Mouse (Mus musculus) cerebellum, postnatal 36 days (tissue): ENCODE data around the gene Cfap157.

Source experiments
- DNase-seq, 2 experiments: peaks; one replicate each; pipeline ENCODE4 v3.0.0; 2021 to 2022; ENCODE audit warnings: mixed read lengths in 2 of 2

The Cfap157 gene

DNA sequence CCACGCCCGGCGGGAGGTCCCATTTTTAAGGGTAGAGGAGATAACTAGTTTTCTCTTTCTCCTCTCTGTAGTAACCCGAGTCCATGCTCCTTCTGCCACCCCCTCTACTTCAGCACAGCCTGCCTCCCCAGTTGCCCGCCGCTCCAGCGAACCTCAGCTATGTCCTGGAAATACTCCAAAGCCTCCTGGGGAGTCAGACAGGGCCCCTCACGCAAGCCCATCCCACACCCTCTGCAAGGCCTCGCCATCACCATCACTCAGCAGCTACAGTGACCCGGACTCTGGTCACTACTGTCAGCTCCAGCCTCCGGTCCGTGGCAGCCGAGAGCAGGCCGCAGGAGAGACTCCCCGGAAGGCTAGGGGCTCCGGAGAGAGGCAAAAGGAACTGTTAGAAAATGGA, 35.1 kb downstream of the Cfap157 start:
- DNase-seq, result no peak

DNA sequence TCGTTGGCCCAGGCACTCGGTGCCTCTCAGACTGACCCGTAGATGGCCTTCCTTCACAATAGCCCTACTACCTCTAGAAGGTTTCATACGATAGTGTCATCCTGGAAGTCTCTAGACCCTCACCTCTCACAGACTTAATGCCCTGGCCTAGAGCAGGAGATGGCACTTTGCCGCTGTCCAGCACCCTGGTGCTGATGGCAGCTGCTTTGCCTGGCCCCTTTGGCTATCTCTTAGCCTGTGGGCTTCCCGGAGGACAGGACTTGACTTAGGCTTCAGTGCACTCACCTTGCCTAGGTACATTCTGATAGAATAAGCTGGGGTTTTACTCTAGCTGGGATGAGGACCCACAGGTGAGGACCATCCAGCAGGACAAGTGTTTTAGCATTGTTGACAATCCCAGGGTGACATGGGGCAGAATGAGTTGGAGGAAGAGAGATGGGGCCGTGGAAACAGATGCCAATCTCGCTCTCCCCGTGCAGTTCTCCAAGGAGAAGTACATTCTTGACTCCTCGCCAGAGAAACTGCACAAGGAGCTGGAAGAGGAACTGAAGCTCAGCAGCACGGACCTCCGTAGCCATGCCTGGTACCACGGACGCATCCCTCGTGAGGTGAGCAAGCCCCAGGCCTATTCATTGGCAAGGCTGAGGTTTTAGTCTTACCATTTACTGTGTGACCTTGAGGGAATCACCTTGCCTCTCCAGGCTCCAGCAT, 39.8 kb downstream of the Cfap157 start:
- DNase-seq, result no peak

DNA sequence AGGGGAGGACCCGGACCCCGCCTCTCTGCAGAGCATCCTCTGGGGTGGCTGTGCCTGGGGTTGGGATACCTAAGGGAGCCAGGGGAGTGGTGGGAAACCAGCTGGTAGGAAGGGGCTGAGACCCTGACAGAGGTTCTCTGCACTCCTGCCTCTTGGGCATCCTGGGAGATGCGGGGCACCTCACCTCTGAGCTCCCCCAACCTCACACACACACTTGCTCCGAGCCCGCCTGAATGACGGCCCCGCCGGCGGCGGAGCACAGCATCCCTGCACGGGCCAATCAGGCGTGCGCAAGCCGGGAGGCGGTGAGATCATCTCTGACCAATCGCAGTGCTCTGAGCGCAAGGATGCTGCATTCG, 42.1 kb downstream of the Cfap157 start:
- peak; percentile 89 to 93 for DNase-seq

DNA sequence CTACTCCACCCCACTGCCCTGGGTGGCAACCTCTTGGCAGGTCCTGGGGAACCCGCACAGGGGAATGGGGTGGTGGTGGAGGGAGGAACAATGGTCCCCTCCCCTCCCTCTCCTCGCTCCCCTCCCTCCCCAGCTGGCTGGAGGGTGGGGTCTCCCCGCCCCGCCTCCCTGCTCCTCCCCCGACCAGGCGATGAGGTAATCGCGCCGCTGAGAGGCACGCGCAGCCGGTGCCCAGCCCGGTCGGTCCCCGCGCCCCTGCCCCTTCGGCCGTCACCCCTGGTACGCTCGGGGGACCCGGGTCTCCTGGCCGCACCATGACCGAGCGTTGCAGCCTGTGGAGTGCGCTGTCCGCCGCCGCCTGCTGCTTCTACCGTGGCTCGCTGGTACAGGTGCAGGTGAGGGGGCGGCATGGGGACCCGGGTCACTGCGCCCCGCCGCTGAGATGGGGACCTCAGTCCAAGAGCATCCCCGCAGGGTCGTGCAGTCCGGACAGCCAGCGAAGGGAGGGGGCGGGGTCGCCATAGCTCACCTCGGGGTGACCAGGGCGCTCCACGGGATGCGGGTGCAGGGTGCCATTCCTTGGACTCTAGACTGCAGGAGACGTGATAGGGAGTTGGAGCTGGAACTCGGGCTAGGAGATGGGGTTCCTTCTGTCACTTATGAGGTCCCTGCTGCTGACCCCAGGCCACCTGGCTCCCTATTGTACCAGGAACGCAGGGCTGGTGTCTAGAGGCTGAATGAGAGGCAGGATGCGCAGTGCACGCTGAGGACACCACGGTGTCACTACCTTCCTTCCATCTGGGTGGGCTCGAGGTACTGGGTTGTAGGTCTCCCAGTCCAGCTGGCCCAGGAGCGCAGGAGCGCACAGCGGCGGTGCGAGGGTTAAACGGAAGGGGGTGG, 42.7 kb downstream of the Cfap157 start:
- DNase-seq, result peak; percentile 69 to 84

DNA sequence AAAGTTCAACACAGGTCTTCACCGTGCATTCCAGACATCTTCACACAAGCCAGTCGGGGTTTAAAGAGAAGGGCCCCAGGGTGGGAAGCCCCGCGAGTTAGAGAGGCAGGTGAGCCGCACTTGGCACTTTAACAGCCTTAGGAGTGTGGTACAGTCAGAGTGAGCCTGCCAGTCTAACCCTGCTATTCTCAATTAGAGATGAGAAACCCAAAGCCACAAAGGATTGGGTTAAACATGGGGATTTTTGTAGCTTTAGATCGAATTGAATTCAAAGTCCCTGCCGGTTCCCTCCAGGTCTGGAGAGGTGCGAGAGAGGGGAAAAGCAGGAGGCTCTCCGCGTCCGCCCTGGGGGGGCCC, 43.3 kb downstream of the Cfap157 start, which contains the start of gene 6330409D20Rik:
6330409D20Rik (minus strand) TSS at position 101 of the 357 bp plus-strand sequence.
- no peak for DNase-seq

DNA sequence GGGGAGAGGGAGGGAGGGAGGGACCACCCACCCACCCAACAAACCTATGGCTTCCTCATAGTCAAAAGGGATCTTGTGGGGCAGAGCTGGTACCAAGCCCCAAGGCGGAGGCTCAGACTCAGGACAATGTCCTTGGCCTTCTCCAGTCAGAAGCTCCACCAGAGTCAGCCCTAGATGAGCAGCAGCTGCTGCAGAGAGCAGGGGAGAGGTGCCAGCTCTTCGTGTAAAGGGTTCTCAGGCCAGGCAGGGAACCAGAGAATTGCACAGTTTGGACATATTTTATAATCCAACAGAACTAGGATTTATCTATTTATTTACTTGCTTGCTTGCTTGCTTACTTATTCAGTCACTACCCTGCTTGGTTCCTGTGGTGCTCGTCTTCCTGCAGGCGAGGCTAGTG, 44.9 kb downstream of the Cfap157 start:
- DNase-seq, result no peak

DNA sequence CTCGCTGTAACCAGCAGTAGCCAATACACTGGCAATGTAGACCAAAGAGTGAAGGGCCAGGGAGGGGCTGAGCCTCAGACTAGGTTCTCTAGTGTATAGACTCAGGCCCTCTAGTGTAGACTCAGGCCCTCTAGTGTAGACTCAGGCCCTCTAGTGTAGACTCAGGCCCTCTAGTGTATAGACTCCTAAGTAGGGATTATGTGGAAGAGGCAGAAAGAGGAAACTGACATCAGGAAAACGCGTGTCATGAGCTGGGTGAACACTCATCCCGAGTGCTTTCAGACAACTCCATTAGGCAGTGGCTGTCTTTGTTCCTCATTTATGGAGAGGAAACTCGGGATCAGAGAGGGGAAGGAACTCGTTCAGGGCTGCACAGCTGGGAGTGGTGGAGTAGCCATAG, 47.2 kb downstream of the Cfap157 start:
- DNase-seq, result no peak

DNA sequence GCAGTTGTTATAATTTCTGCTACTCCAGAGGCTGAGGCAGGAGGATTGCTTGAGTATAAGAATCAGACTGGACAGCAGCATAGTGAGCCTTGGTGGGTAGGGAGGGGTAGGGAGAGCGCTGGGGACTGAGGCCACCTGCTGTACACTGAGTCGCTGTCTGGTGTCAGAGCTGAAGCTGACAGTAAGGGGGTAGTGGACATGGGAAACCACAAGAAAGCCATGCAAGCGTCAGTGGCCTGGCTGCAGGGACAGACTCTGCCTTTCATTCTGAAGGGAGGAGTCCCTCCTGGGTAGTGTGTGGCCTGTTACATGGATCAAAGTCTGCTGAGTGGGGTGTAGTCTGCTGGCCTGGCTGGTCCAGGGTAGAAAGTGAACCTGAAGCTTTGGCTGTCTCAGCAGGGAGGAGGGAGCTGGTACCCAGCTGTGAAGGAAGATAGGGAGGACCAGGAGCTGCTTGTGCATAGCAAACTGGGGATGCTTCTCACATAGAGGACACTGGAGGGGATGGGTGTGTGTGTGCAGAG, 47.9 kb downstream of the Cfap157 start:
- DNase-seq, result no peak

DNA sequence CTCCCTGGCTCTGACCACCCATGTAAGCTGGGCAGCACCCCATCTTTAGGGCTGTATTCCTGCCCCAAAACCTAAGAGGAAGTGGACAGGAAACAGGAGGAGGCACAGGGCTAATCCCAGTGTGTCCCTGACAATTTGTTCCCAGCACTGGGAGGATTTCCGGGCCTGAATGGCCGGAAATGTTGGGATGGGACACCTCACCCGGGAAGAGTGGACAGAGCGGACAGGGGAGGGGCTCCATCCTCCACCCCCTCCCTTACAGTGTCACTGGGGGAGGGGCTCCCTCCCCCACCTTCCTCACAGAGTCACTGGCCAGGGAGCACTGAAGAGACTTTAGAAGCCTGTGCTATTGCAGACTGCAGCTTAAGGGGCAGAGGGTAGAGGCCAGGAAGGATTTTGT, 49.3 kb downstream of the Cfap157 start:
- no peak for DNase-seq

DNA sequence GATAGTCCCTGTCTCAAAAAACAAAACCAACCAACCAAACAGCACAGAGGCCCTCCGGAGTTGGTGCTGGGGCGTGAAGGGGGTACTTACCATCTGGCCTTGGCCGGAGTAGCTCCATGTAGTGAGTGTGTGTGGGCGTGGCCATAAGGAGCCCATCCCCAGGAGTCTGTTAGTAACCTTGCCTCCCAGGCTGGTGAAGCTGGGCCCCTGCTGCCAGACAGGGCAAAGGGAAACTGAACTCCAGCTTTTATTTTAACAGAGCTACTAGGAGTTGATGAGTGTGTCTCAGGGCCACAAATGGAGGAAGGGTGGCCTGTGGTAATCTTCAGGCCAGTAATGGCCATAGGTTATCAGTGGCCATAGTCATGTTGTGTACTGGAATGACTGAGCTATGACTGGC, 49.7 kb downstream of the Cfap157 start:
- no peak for DNase-seq

DNA sequence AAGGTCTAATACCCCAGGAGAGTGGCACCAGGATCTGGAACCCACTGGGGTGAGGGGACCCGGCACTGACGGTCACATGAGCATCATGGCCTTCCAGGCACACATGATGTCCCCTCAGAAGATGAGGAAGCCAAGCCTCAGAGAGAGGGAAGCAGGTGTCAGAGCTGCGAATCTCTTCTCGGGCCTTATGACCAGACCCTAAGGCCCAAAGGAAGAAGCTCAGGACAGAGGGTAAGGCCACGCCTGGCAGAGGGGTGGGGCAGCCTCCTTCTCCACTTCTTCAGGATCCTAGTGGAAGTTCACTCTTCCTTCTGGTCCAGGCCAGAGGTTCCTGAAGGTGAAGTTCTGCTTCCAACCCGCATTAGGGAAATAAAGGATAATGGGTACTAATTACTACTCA, 51.5 kb downstream of the Cfap157 start:
- no peak for DNase-seq

DNA sequence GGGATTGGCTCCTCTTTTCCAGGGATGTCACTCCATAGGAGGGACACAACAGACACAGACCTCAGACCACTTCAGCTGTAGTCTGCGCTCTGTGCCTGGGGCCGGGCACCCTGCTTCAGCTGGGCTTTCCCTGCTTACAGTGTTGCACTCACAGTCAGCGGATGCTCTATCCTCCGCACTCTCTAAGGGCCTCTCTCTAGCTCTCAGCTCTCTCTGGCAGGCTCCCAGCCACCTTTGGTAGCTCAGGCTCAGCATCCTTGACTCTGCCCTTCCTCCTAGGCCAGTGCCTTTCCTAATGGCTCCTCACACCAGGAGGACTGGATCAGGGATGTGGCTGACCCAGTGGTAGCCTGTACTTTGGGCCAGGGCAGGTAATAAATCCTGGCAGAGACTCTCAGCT, 52.3 kb downstream of the Cfap157 start:
- no peak for DNase-seq

DNA sequence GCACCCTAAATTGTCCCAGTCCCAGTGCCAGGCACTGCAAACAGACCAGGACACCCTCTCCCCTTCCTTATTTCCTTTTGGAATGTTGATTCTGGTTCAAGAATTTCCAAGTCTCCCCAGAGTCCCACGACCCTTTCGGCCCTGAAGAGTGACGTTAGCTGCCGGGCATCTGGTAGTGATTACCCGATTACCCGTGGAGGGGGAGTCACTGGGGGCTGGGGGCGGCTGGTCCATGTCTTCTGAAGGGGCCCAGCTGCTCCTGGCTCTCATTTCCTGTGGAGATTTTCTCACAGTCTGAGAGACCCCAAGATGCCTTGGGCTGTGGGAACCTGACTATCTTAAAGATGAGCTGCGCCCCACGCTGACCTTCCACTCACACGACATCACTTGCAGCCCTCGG, 53.4 kb downstream of the Cfap157 start:
- no peak for DNase-seq

DNA sequence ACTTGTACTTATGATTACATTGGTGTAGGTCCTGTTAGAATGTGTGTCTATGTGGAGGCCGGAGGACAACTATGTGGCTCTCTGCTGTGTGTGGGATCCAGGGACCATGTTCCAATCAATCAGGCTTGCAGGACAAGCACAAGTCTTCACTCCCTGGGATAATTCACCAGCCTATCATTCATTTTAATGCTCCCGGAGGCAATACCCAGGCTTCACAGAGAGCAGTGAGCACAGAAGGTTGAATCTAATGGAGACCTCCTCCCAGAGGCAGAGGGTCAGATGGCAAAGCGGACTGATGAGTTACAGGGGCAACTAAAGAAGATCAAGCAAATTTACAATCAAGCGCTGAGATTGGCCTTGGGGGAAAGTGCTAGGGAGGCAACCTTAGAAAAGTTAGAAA, 54.7 kb downstream of the Cfap157 start:
- no peak for DNase-seq

DNA sequence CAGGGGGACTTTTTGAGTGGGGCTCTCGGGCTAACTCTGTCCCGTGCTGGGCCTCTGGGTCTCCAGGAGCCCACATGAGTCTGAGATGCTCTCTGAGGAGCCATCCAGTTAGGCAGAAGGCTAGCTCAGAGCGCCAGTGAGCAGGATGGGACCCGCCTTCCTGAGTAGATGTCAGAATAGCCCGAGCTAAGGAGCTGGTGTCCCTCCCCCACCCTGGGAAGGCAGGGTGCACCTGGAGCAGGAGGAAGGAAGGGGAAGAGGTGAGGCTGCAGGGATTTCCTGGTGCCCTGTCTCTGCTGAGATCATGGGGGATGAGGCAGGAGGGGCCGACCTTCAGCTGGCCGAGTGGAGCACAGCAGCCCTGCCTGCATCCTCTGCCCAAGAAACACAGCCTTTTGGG, 55.8 kb downstream of the Cfap157 start:
- DNase-seq, result no peak

DNA sequence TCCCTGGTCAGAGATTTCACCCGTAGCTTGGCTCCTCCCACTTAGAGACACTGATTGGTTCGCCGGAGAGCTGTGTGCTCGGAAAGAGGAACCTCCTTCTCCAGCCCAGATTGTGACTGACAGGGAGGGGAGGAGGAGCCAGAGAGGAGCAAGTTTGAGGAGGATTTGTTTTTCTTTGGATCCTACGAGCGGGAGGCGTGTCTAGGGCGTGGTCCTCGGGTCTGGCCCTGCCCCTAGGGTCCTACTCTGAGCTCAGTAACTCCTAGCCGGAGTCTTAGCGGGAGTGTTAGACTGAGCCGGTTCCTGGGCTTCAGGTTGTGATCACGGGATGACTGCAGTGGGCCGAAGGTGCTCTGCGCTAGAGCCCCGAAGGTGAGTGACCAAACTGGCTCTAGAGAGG, 56.8 kb downstream of the Cfap157 start:
- peak; percentile 78 to 79 for DNase-seq
